8 mouse cellular contexts compared by ENCODE assay signal in genomic region chr5:110136087-110136464, GRCm38 (mm10). TPM values are rescaled to one million over a fixed set of nuclear protein-coding genes. Genes with fewer than 3 reads are reported as not detected.
DNase-seq lines count a peak whose midpoint lies in the region; ATAC-seq and TF ChIP-seq lines count a peak whose summit lies in the region.

No protein-coding gene starts in this region.

- H3K9me3 ChIP-seq in kidney, embryonic 16.5 days (ENCODE audit: low read length): peaks cover 17% of the 10 kb centered on the region
- H3K9me3 ChIP-seq in hindbrain, embryonic 15.5 days: no peaks in the 10 kb centered on the region
- H3K9me3 ChIP-seq in midbrain, embryonic 13.5 days: no peaks in the 10 kb centered on the region

- WGBS in kidney, embryonic 16.5 days: 4% methylated on average over 18 of the region's 18 CpGs
- WGBS in hindbrain, embryonic 15.5 days: 6% methylated on average over 18 of the region's 18 CpGs
- 8% methylated on average over 18 of the region's 18 CpGs for WGBS in midbrain, embryonic 13.5 days

- peak overlapping the region; percentile 77 for H3K4me2 ChIP-seq in kidney, embryonic 16.5 days (replicated peaks; ENCODE audit: low read depth, low read length)
- peak overlapping the region; percentile 65 for H3K4me2 ChIP-seq in hindbrain, embryonic 15.5 days
- H3K4me2 ChIP-seq in midbrain, embryonic 13.5 days (replicated peaks): peak overlapping the region; percentile 72

- peaks cover 8% of the 10 kb centered on the region for H3K36me3 ChIP-seq in kidney, embryonic 16.5 days (ENCODE audit: insufficient read depth, low read length)
- H3K36me3 ChIP-seq in hindbrain, embryonic 15.5 days: peaks cover 9% of the 10 kb centered on the region
- peaks cover 29% of the 10 kb centered on the region for H3K36me3 ChIP-seq in midbrain, embryonic 13.5 days

- no peak for TF ChIP-seq POLR2A in cortical plate, adult 2 months (IDR thresholded peaks at IDR 0.05; ENCODE audit: extremely low read depth, insufficient read depth, low read length)

- 0 out of 2 replicates have a peak, but pooled peaks cover 11% of the 10 kb centered on the region for H3K4me1 ChIP-seq in kidney, embryonic 16.5 days (ENCODE audit: insufficient read depth, low read length)
- peaks cover 3% of the 10 kb centered on the region; the same call in 1 of the 2 replicates for H3K4me1 ChIP-seq in cortical plate, adult 2 months (ENCODE audit: control insufficient read depth, insufficient read depth, low read length)
- H3K4me1 ChIP-seq in hindbrain, embryonic 15.5 days (replicated peaks): peaks cover 21% of the 10 kb centered on the region
- peaks cover 12% of the 10 kb centered on the region for H3K4me1 ChIP-seq in midbrain, embryonic 13.5 days (replicated peaks)

- peak overlapping the region; percentile 83 for H3K9ac ChIP-seq in kidney, embryonic 16.5 days (replicated peaks; ENCODE audit: low read length)
- H3K9ac ChIP-seq in hindbrain, embryonic 15.5 days: peak overlapping the region; percentile 82
- peak overlapping the region; percentile 93 for H3K9ac ChIP-seq in midbrain, embryonic 13.5 days (replicated peaks)

- peak overlapping the region; percentile 95 for H3K4me3 ChIP-seq in kidney, embryonic 16.5 days (ENCODE audit: low read length)
- peak overlapping the region; percentile 94 for H3K4me3 ChIP-seq in cortical plate, adult 2 months (ENCODE audit: insufficient read depth, low read length)
- H3K4me3 ChIP-seq in hindbrain, embryonic 15.5 days: peak overlapping the region; percentile 83
- H3K4me3 ChIP-seq in midbrain, embryonic 13.5 days (replicated peaks): peak overlapping the region; percentile 76

- H3K27me3 ChIP-seq in kidney, embryonic 16.5 days (ENCODE audit: insufficient read depth, low read length): no peaks in the 10 kb centered on the region
- no peaks in the 10 kb centered on the region for H3K27me3 ChIP-seq in hindbrain, embryonic 15.5 days
- no peaks in the 10 kb centered on the region for H3K27me3 ChIP-seq in midbrain, embryonic 13.5 days

- peak overlapping the region; percentile 55; the same call in 1 of the 2 replicates for H3K27ac ChIP-seq in kidney, embryonic 16.5 days (ENCODE audit: low read length)
- H3K27ac ChIP-seq in cortical plate, adult 2 months (ENCODE audit: insufficient read depth, low read length): no peak overlapping the region
- peak overlapping the region; percentile 82 for H3K27ac ChIP-seq in hindbrain, embryonic 15.5 days (replicated peaks)
- peak overlapping the region; percentile 76 for H3K27ac ChIP-seq in midbrain, embryonic 13.5 days

- ATAC-seq in kidney, embryonic 16.5 days (ENCODE audit: low FRiP score, low TSS enrichment): no peak
- peak; percentile 40 for ATAC-seq in hindbrain, embryonic 15.5 days (ENCODE audit: low FRiP score, low read depth)
- peak; percentile 61; the same call in 1 of the 2 replicates for ATAC-seq in midbrain, embryonic 13.5 days

- TF ChIP-seq CTCF in cortical plate, adult 2 months (IDR thresholded peaks at IDR 0.05; ENCODE audit: extremely low read depth, insufficient read depth, low read length): no peak

- DNase-seq in kidney, postnatal 36 days: no peak
- DNase-seq in ovary, postnatal 14 days (ENCODE audit: low spot score): no peak
- DNase-seq in thymus, postnatal 0 days (ENCODE audit: low spot score): no peak
- DNase-seq in urinary bladder, postnatal 4 days (ENCODE audit: low spot score in 2 of 2): no peak

RNA-seq across cellular contexts. Expression of gene Chfr, which starts 0.4 kb away (rescaled TPM):
- 39.4 and 42.8 TPM in 2 replicates for polyA plus RNA-seq in kidney, embryonic 16.5 days (2015; fragmentation: Nextera tagmentation; extraction: Ambion mirVana)
- 76.7 and 93.4 TPM in 2 replicates for polyA plus RNA-seq in cortical plate, adult 2 months (2012; rRNA removed)
- 72.9 and 76.5 TPM in 2 replicates for polyA plus RNA-seq in hindbrain, embryonic 15.5 days (2015; fragmentation: Nextera tagmentation; extraction: Ambion mirVana)
- 106 and 111 TPM in 2 replicates for polyA plus RNA-seq in midbrain, embryonic 13.5 days (2015; fragmentation: Nextera tagmentation; extraction: Ambion mirVana)
- polyA plus RNA-seq in thymus, postnatal 0 days (2015; fragmentation: Nextera tagmentation; extraction: Ambion mirVana): 75.1 and 82.2 TPM in 2 replicates

RNA-seq across cellular contexts. Expression of gene Zfp605, which starts 26.2 kb away (rescaled TPM):
- 4.5 and 6.0 TPM in 2 replicates for polyA plus RNA-seq in kidney, embryonic 16.5 days (2015; fragmentation: Nextera tagmentation; extraction: Ambion mirVana)
- 6.8 and 6.9 TPM in 2 replicates for polyA plus RNA-seq in cortical plate, adult 2 months (2012; rRNA removed)
- 13.3 and 16.2 TPM in 2 replicates for polyA plus RNA-seq in hindbrain, embryonic 15.5 days (2015; fragmentation: Nextera tagmentation; extraction: Ambion mirVana)
- polyA plus RNA-seq in midbrain, embryonic 13.5 days (2015; fragmentation: Nextera tagmentation; extraction: Ambion mirVana): 16.0 and 16.9 TPM in 2 replicates
- polyA plus RNA-seq in thymus, postnatal 0 days (2015; fragmentation: Nextera tagmentation; extraction: Ambion mirVana): 4.9 and 5.8 TPM in 2 replicates

RNA-seq across cellular contexts. Expression of gene Gtpbp6, which starts 28.1 kb away (rescaled TPM):
- 36.4 and 39.2 TPM in 2 replicates for polyA plus RNA-seq in kidney, embryonic 16.5 days (2015; fragmentation: Nextera tagmentation; extraction: Ambion mirVana)
- 155 and 164 TPM in 2 replicates for polyA plus RNA-seq in cortical plate, adult 2 months (2012; rRNA removed)
- polyA plus RNA-seq in hindbrain, embryonic 15.5 days (2015; fragmentation: Nextera tagmentation; extraction: Ambion mirVana): 61.1 and 63.6 TPM in 2 replicates
- polyA plus RNA-seq in midbrain, embryonic 13.5 days (2015; fragmentation: Nextera tagmentation; extraction: Ambion mirVana): 52.6 and 53.3 TPM in 2 replicates
- polyA plus RNA-seq in thymus, postnatal 0 days (2015; fragmentation: Nextera tagmentation; extraction: Ambion mirVana): 32.0 and 36.8 TPM in 2 replicates

RNA-seq across cellular contexts. Expression of gene Plcxd1, which starts 36.3 kb away (rescaled TPM):
- polyA plus RNA-seq in kidney, embryonic 16.5 days (2015; fragmentation: Nextera tagmentation; extraction: Ambion mirVana): 2.3 and 2.6 TPM in 2 replicates
- polyA plus RNA-seq in cortical plate, adult 2 months (2012; rRNA removed): 18.6 and 20.3 TPM in 2 replicates
- 6.0 and 6.1 TPM in 2 replicates for polyA plus RNA-seq in hindbrain, embryonic 15.5 days (2015; fragmentation: Nextera tagmentation; extraction: Ambion mirVana)
- 2.1 and 2.5 TPM in 2 replicates for polyA plus RNA-seq in midbrain, embryonic 13.5 days (2015; fragmentation: Nextera tagmentation; extraction: Ambion mirVana)
- polyA plus RNA-seq in thymus, postnatal 0 days (2015; fragmentation: Nextera tagmentation; extraction: Ambion mirVana): 3.3 and 3.5 TPM in 2 replicates

RNA-seq across cellular contexts. Expression of gene Golga3, which starts 40.4 kb away (rescaled TPM):
- 19.2 and 19.6 TPM in 2 replicates for polyA plus RNA-seq in kidney, embryonic 16.5 days (2015; fragmentation: Nextera tagmentation; extraction: Ambion mirVana)
- 19.6 and 20.6 TPM in 2 replicates for polyA plus RNA-seq in cortical plate, adult 2 months (2012; rRNA removed)
- polyA plus RNA-seq in hindbrain, embryonic 15.5 days (2015; fragmentation: Nextera tagmentation; extraction: Ambion mirVana): 23.2 and 24.8 TPM in 2 replicates
- polyA plus RNA-seq in midbrain, embryonic 13.5 days (2015; fragmentation: Nextera tagmentation; extraction: Ambion mirVana): 22.5 and 22.7 TPM in 2 replicates
- 12.1 and 12.3 TPM in 2 replicates for polyA plus RNA-seq in thymus, postnatal 0 days (2015; fragmentation: Nextera tagmentation; extraction: Ambion mirVana)
